In the genomic region with DNA sequence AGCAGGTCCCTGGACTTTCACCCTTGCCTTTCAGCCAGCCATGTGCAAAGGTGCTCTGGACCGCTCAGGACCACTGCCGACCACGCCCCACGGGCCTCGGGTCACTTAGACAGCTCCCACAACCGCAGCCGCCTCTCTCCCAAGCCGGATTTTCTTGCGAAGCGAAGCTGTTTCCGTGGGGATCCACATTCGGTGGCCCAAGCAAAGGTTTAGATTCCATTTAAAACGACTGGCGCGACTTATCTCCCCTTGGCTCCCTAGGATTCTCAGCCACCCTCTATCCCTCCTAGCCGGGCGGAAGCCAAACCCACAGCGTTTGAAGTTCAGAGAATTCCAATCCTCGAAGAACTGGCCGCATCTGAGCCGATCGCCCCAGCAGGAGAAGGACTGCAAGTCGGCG, we compare ENCODE assay signal across 12 mouse cellular contexts. TPM values are rescaled to one million over a fixed set of nuclear protein-coding genes. Genes with fewer than 3 reads are reported as not detected.
DNase-seq lines count a peak whose midpoint lies in the region; ATAC-seq and TF ChIP-seq lines count a peak whose summit lies in the region.
"Had no signal": no experiment of that assay in that cellular context is flagged by ENCODE, and none has a peak within 500 bp of the region (broad histone marks: within the 10 kb centered on the region; RNA-seq: fewer than 3 reads in every experiment).

No protein-coding gene starts in this region.

- H3K4me3 ChIP-seq in heart, embryonic 12.5 days, result 0 out of 2 replicates have a peak overlapping the region, but pooled peaks have one; percentile 17
- H3K4me3 ChIP-seq in hindbrain, postnatal 0 days (ENCODE audit: low read length), result peak overlapping the region; percentile 2; the same call in 1 of the 2 replicates
- H3K4me3 ChIP-seq in limb, embryonic 13.5 days, result peak overlapping the region; percentile 34
- H3K4me3 ChIP-seq: gastrocnemius, adult 2 months had no signal

- peak overlapping the region; percentile 35 for H3K4me2 ChIP-seq in heart, embryonic 12.5 days
- peak overlapping the region; percentile 16; the same call in 1 of the 2 replicates for H3K4me2 ChIP-seq in hindbrain, postnatal 0 days (ENCODE audit: low read depth, low read length)
- peak overlapping the region; percentile 72 for H3K4me2 ChIP-seq in limb, embryonic 13.5 days (replicated peaks)

- ATAC-seq in heart, embryonic 12.5 days (ENCODE audit: insufficient number of reproducible peaks, low FRiP score), result no peak
- ATAC-seq in hindbrain, postnatal 0 days, result no peak
- no peak for ATAC-seq in limb, embryonic 13.5 days (ENCODE audit: low FRiP score, low read depth)

- H3K36me3 ChIP-seq in heart, embryonic 12.5 days, result no peaks in the 10 kb centered on the region
- no peaks in the 10 kb centered on the region for H3K36me3 ChIP-seq in hindbrain, postnatal 0 days (ENCODE audit: insufficient read depth, low read length)
- H3K36me3 ChIP-seq in limb, embryonic 13.5 days, result no peaks in the 10 kb centered on the region

- H3K9ac ChIP-seq in heart, embryonic 12.5 days, result no peak overlapping the region
- H3K9ac ChIP-seq in hindbrain, postnatal 0 days (replicated peaks; ENCODE audit: low read length), result no peak overlapping the region
- peak overlapping the region; percentile 62 for H3K9ac ChIP-seq in limb, embryonic 13.5 days

- intact Hi-C loops in heart, postnatal 14 days (cut with DNase I), result no loop called here

- H3K9me3 ChIP-seq in heart, embryonic 12.5 days (replicated peaks), result no peaks in the 10 kb centered on the region
- no peaks in the 10 kb centered on the region for H3K9me3 ChIP-seq in hindbrain, postnatal 0 days (ENCODE audit: low read length)
- no peaks in the 10 kb centered on the region for H3K9me3 ChIP-seq in limb, embryonic 13.5 days

- DNase-seq in heart, postnatal 14 days, result no peak
- peak; percentile 41 for DNase-seq in R1 (ENCODE audit: low read depth, low spot score)
- DNase-seq in hindbrain, postnatal 0 days (ENCODE audit: low spot score), result no peak
- DNase-seq in layer of hippocampus, postnatal 25 days (ENCODE audit: extremely low spot score in 1 of 2, low spot score in 1 of 2), result no peak
- DNase-seq in right cerebral cortex, postnatal 36 days (ENCODE audit: low spot score in 2 of 2), result no peak
- DNase-seq in cerebellum, adult 9-11 months, result no peak
- DNase-seq: adrenal gland, adult 8-10 months; gastrocnemius, adult 2 months had no signal

- WGBS in heart, embryonic 12.5 days, result under 1% methylated on average over 24 of the region's 24 CpGs
- WGBS in hindbrain, postnatal 0 days, result 1% methylated on average over 24 of the region's 24 CpGs
- 1% methylated on average over 24 of the region's 24 CpGs for WGBS in limb, embryonic 13.5 days

- TF ChIP-seq CTCF in hindbrain, postnatal 0 days (IDR thresholded peaks at IDR 0.05; ENCODE audit: low read depth), result no peak

- no peak overlapping the region for H3K27ac ChIP-seq in heart, embryonic 12.5 days (ENCODE audit: poor library complexity, severe bottlenecking)
- no peak overlapping the region for H3K27ac ChIP-seq in hindbrain, postnatal 0 days
- H3K27ac ChIP-seq in limb, embryonic 13.5 days, result no peak overlapping the region
- H3K27ac ChIP-seq: gastrocnemius, adult 2 months had no signal

- H3K4me1 ChIP-seq in heart, embryonic 12.5 days (replicated peaks), result peaks cover 18% of the 10 kb centered on the region
- no peaks in the 10 kb centered on the region for H3K4me1 ChIP-seq in hindbrain, postnatal 0 days (ENCODE audit: insufficient read depth, low read length)
- peaks cover 47% of the 10 kb centered on the region for H3K4me1 ChIP-seq in limb, embryonic 13.5 days

- peaks cover 93% of the 10 kb centered on the region for H3K27me3 ChIP-seq in heart, embryonic 12.5 days (replicated peaks)
- peaks cover 80% of the 10 kb centered on the region for H3K27me3 ChIP-seq in hindbrain, postnatal 0 days (ENCODE audit: insufficient read depth, low read length)
- H3K27me3 ChIP-seq in limb, embryonic 13.5 days, result peaks cover 96% of the 10 kb centered on the region

RNA-seq across cellular contexts. Expression of gene Evx1, which starts 2.9 kb away (rescaled TPM):
- polyA plus RNA-seq in heart, embryonic 12.5 days (2016; fragmentation: Nextera tagmentation; extraction: Ambion mirVana), result not detected in 2 replicates
- not detected for total RNA-seq in heart, postnatal 14 days (2021)
- total RNA-seq in hindbrain, postnatal 0 days (2014; rRNA removed), result 2.0 and 6.2 TPM in 2 replicates
- polyA plus RNA-seq in hindbrain, postnatal 0 days (2015; fragmentation: Nextera tagmentation; extraction: Ambion mirVana), result 1.3 and 2.1 TPM in 2 replicates
- polyA plus RNA-seq in limb, embryonic 13.5 days (2015; fragmentation: Nextera tagmentation; extraction: Ambion mirVana), result 0.89 and 1.4 TPM in 2 replicates
- total RNA-seq in layer of hippocampus, postnatal 25 days (2021), result not detected
- total RNA-seq: adrenal gland, adult 8-10 months; gastrocnemius, adult 2 months; layer of hippocampus, postnatal 14 days; megakaryocyte-erythroid progenitor cell, adult 5-6 weeks had no signal

RNA-seq across cellular contexts. Expression of gene Hoxa13, which starts 49.7 kb away (rescaled TPM):
- polyA plus RNA-seq in heart, embryonic 12.5 days (2016; fragmentation: Nextera tagmentation; extraction: Ambion mirVana), result 0.10 TPM in 1 of 2 replicates, not detected in the other
- total RNA-seq in heart, postnatal 14 days (2021), result not detected
- total RNA-seq in hindbrain, postnatal 0 days (2014; rRNA removed), result not detected in 2 replicates
- not detected in 2 replicates for polyA plus RNA-seq in hindbrain, postnatal 0 days (2015; fragmentation: Nextera tagmentation; extraction: Ambion mirVana)
- 24.5 and 27.7 TPM in 2 replicates for polyA plus RNA-seq in limb, embryonic 13.5 days (2015; fragmentation: Nextera tagmentation; extraction: Ambion mirVana)
- not detected for total RNA-seq in layer of hippocampus, postnatal 25 days (2021)
- total RNA-seq: adrenal gland, adult 8-10 months; layer of hippocampus, postnatal 14 days; megakaryocyte-erythroid progenitor cell, adult 5-6 weeks had no signal

Comparison
In these comparisons a context has a peak if more than half of its experiments do, and no peak if none do; other contexts are left out.
1. H3K4me2 ChIP-seq: peak in every context shown above with its lines; median percentile 72 in limb, embryonic 13.5 days; 35 in heart, embryonic 12.5 days; 16 in hindbrain, postnatal 0 days.